Mouse (Mus musculus) brain, embryonic 14.5 days (tissue): Measurements from ENCODE around the gene Btrc.

ENCODE experiments used
- CTCF ChIP-seq: fragments of 200-500 bp; IDR thresholded peaks from 2 replicates; pipeline ENCODE4 v1.5.1; 2012; ENCODE audit warnings: inconsistent platforms, mild to moderate bottlenecking, moderate library complexity, borderline replicate concordance; ENCODE audit not compliant: insufficient read depth, insufficient read length; ENCODE audit errors: extremely low read depth
- POLR2A ChIP-seq: fragments of 200-500 bp; IDR thresholded peaks from 2 replicates; pipeline ENCODE4 v1.6.1; 2012; ENCODE audit warnings: mild to moderate bottlenecking, inconsistent platforms, borderline replicate concordance; ENCODE audit not compliant: poor library complexity, insufficient read depth, insufficient read length, severe bottlenecking; ENCODE audit errors: extremely low read depth

- TF ChIP-seq CTCF, result no peak
- no peak for TF ChIP-seq POLR2A
Measured at GRCm38 (mm10) chr19:45456896-45457295, 93.4 kb downstream of the Btrc start.
